In the genomic region with DNA sequence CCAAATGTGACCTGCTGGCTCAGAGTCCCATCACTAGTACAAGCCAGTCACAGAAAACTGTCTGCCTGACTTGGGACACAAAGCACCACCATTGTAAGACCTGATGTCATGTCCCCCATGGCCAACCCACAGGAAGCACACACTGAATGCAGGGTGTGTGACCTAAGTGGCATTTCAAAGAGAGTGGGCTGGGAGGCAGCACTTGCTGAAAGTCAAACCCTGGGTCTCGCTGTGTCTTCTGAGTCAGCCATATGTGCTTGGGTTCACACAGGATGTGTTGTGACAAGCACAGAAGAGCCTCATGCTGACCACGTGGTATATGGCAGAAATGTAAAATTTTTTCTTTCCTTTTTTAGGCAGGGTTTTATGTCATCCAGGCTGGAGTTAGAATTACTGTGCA, we compare ENCODE assay signal across 9 mouse cellular contexts. TPM values are rescaled to one million over a fixed set of nuclear protein-coding genes. Genes with fewer than 3 reads are reported as not detected.
A peak's percentile ranks its signal among the peaks of the same experiment; 100 is the strongest.
DNase-seq lines count a peak whose midpoint lies in the region; ATAC-seq and TF ChIP-seq lines count a peak whose summit lies in the region.
"Had no signal": no experiment of that assay in that cellular context is flagged by ENCODE, and none has a peak within 500 bp of the region (broad histone marks: within the 10 kb centered on the region; RNA-seq: fewer than 3 reads in every experiment).

No protein-coding gene starts in this region.

- DNase-seq in heart, adult 9 months (ENCODE audit: low spot score in 2 of 2), result no peak
- no peak for DNase-seq in midbrain, embryonic 14.5 days
- no peak for DNase-seq in midbrain, postnatal 0 days (ENCODE audit: low spot score)
- DNase-seq in hindbrain, postnatal 0 days (ENCODE audit: low spot score), result no peak
- no peak for DNase-seq in adrenal gland, postnatal 25 days
- DNase-seq in left cerebral cortex, adult 11 months (ENCODE audit: low spot score), result no peak

- H3K4me1 ChIP-seq in heart, embryonic 12.5 days (replicated peaks), result peaks cover 68% of the 10 kb centered on the region
- peaks cover 7% of the 10 kb centered on the region for H3K4me1 ChIP-seq in midbrain, embryonic 14.5 days (ENCODE audit: control insufficient read depth, insufficient read depth, low read length)
- H3K4me1 ChIP-seq in midbrain, postnatal 0 days (ENCODE audit: insufficient read depth, low read length), result no peaks in the 10 kb centered on the region
- 0 out of 2 replicates have a peak, but pooled peaks cover 4% of the 10 kb centered on the region for H3K4me1 ChIP-seq in hindbrain, postnatal 0 days (ENCODE audit: insufficient read depth, low read length)
- H3K4me1 ChIP-seq in stomach, embryonic 15.5 days, result peaks cover 32% of the 10 kb centered on the region

- no peaks in the 10 kb centered on the region for H3K27me3 ChIP-seq in heart, embryonic 12.5 days (replicated peaks)
- no peaks in the 10 kb centered on the region for H3K27me3 ChIP-seq in midbrain, embryonic 14.5 days (ENCODE audit: control insufficient read depth, insufficient read depth, low read length)
- no peaks in the 10 kb centered on the region for H3K27me3 ChIP-seq in midbrain, postnatal 0 days (ENCODE audit: insufficient read depth, low read length)
- no peaks in the 10 kb centered on the region for H3K27me3 ChIP-seq in hindbrain, postnatal 0 days (ENCODE audit: insufficient read depth, low read length)
- no peaks in the 10 kb centered on the region for H3K27me3 ChIP-seq in stomach, embryonic 15.5 days (replicated peaks)

- ATAC-seq in heart, embryonic 12.5 days (ENCODE audit: insufficient number of reproducible peaks, low FRiP score), result no peak
- ATAC-seq in midbrain, embryonic 14.5 days (ENCODE audit: low FRiP score, low TSS enrichment), result no peak
- ATAC-seq in midbrain, postnatal 0 days (ENCODE audit: low FRiP score), result no peak
- ATAC-seq in hindbrain, postnatal 0 days, result no peak
- no peak for ATAC-seq in stomach, embryonic 15.5 days (ENCODE audit: insufficient read depth, low FRiP score, low read depth)

- H3K4me3 ChIP-seq in heart, embryonic 12.5 days, result no peak overlapping the region
- H3K4me3 ChIP-seq in midbrain, embryonic 14.5 days (replicated peaks; ENCODE audit: low read depth, low read length), result no peak overlapping the region
- no peak overlapping the region for H3K4me3 ChIP-seq in midbrain, postnatal 0 days (ENCODE audit: low read depth, low read length)
- H3K4me3 ChIP-seq in hindbrain, postnatal 0 days (ENCODE audit: low read length), result no peak overlapping the region
- no peak overlapping the region for H3K4me3 ChIP-seq in stomach, embryonic 15.5 days (replicated peaks)

- no peak overlapping the region for H3K4me2 ChIP-seq in heart, embryonic 12.5 days
- H3K4me2 ChIP-seq in midbrain, embryonic 14.5 days (ENCODE audit: low read length), result no peak overlapping the region
- no peak overlapping the region for H3K4me2 ChIP-seq in midbrain, postnatal 0 days (ENCODE audit: low read depth, low read length, poor library complexity, severe bottlenecking)
- H3K4me2 ChIP-seq in hindbrain, postnatal 0 days (ENCODE audit: low read depth, low read length), result no peak overlapping the region
- H3K4me2 ChIP-seq in stomach, embryonic 15.5 days, result no peak overlapping the region

- 53% methylated on average over 2 of the region's 2 CpGs for WGBS in heart, embryonic 12.5 days
- 88% methylated on average over 2 of the region's 2 CpGs for WGBS in midbrain, embryonic 14.5 days
- 89% methylated on average over 2 of the region's 2 CpGs for WGBS in midbrain, postnatal 0 days
- 63% methylated on average over 2 of the region's 2 CpGs for WGBS in hindbrain, postnatal 0 days
- WGBS in stomach, embryonic 15.5 days, result 67% methylated on average over 2 of the region's 2 CpGs

- H3K9ac ChIP-seq in heart, embryonic 12.5 days, result 0 out of 2 replicates have a peak overlapping the region, but pooled peaks have one; percentile 13
- H3K9ac ChIP-seq in midbrain, embryonic 14.5 days (replicated peaks; ENCODE audit: low read length), result no peak overlapping the region
- H3K9ac ChIP-seq in midbrain, postnatal 0 days (replicated peaks; ENCODE audit: low read length, poor library complexity, severe bottlenecking), result no peak overlapping the region
- no peak overlapping the region for H3K9ac ChIP-seq in hindbrain, postnatal 0 days (replicated peaks; ENCODE audit: low read length)
- H3K9ac ChIP-seq in stomach, embryonic 15.5 days, result no peak overlapping the region

- TF ChIP-seq CTCF in midbrain, postnatal 0 days (IDR thresholded peaks at IDR 0.05), result no peak
- no peak for TF ChIP-seq CTCF in hindbrain, postnatal 0 days (IDR thresholded peaks at IDR 0.05; ENCODE audit: low read depth)

- H3K36me3 ChIP-seq in heart, embryonic 12.5 days, result no peaks in the 10 kb centered on the region
- H3K36me3 ChIP-seq in midbrain, embryonic 14.5 days (ENCODE audit: control insufficient read depth, insufficient read depth, low read length), result no peaks in the 10 kb centered on the region
- no peaks in the 10 kb centered on the region for H3K36me3 ChIP-seq in midbrain, postnatal 0 days (ENCODE audit: insufficient read depth, low read length)
- H3K36me3 ChIP-seq in hindbrain, postnatal 0 days (ENCODE audit: insufficient read depth, low read length), result no peaks in the 10 kb centered on the region
- no peaks in the 10 kb centered on the region for H3K36me3 ChIP-seq in stomach, embryonic 15.5 days

- no peaks in the 10 kb centered on the region for H3K9me3 ChIP-seq in heart, embryonic 12.5 days (replicated peaks)
- no peaks in the 10 kb centered on the region for H3K9me3 ChIP-seq in midbrain, embryonic 14.5 days (ENCODE audit: control insufficient read depth, low read length)
- no peaks in the 10 kb centered on the region for H3K9me3 ChIP-seq in midbrain, postnatal 0 days (ENCODE audit: low read length)
- H3K9me3 ChIP-seq in hindbrain, postnatal 0 days (ENCODE audit: low read length), result no peaks in the 10 kb centered on the region
- H3K9me3 ChIP-seq in stomach, embryonic 15.5 days, result no peaks in the 10 kb centered on the region
- H3K9me3 ChIP-seq: G1E had no signal

- H3K27ac ChIP-seq in heart, embryonic 12.5 days (ENCODE audit: poor library complexity, severe bottlenecking), result peak overlapping the region; percentile 36; the same call in 1 of the 2 replicates
- 0 out of 2 replicates have a peak overlapping the region, but pooled peaks have one; percentile 5 for H3K27ac ChIP-seq in midbrain, embryonic 14.5 days (replicated peaks; ENCODE audit: low read depth, low read length)
- no peak overlapping the region for H3K27ac ChIP-seq in midbrain, postnatal 0 days (ENCODE audit: low read depth, low read length)
- H3K27ac ChIP-seq in hindbrain, postnatal 0 days, result peak overlapping the region; percentile 8; the same call in 1 of the 2 replicates
- H3K27ac ChIP-seq in stomach, embryonic 15.5 days, result peak overlapping the region; percentile 59

RNA-seq across cellular contexts. Expression of a gene that starts 20.8 kb away (rescaled TPM):
- 34.4 and 36.4 TPM in 2 replicates for polyA plus RNA-seq in heart, embryonic 12.5 days (2016; fragmentation: Nextera tagmentation; extraction: Ambion mirVana)
- 24.7 and 26.4 TPM in 2 replicates for polyA plus RNA-seq in midbrain, embryonic 14.5 days (2014; fragmentation: Nextera tagmentation; extraction: Ambion mirVana)
- total RNA-seq in midbrain, postnatal 0 days (2014; rRNA removed), result 37.3 and 41.1 TPM in 2 replicates
- polyA plus RNA-seq in midbrain, postnatal 0 days (2015; fragmentation: Nextera tagmentation; extraction: Ambion mirVana), result 37.1 and 37.8 TPM in 2 replicates
- total RNA-seq in hindbrain, postnatal 0 days (2014; rRNA removed), result 46.9 and 57.0 TPM in 2 replicates
- polyA plus RNA-seq in hindbrain, postnatal 0 days (2015; fragmentation: Nextera tagmentation; extraction: Ambion mirVana), result 34.4 and 37.0 TPM in 2 replicates
- polyA plus RNA-seq in stomach, embryonic 15.5 days (2015; fragmentation: Nextera tagmentation; extraction: Ambion mirVana), result 40.8 and 44.4 TPM in 2 replicates
- 144 and 210 TPM in 2 replicates for total RNA-seq in adrenal gland, postnatal 25 days (2021)

RNA-seq across cellular contexts. Expression of a gene that starts 28.9 kb away (rescaled TPM):
- polyA plus RNA-seq in heart, embryonic 12.5 days (2016; fragmentation: Nextera tagmentation; extraction: Ambion mirVana), result 21.6 and 22.3 TPM in 2 replicates
- 29.1 and 29.9 TPM in 2 replicates for polyA plus RNA-seq in midbrain, embryonic 14.5 days (2014; fragmentation: Nextera tagmentation; extraction: Ambion mirVana)
- total RNA-seq in midbrain, postnatal 0 days (2014; rRNA removed), result 19.8 and 20.8 TPM in 2 replicates
- polyA plus RNA-seq in midbrain, postnatal 0 days (2015; fragmentation: Nextera tagmentation; extraction: Ambion mirVana), result 27.4 and 29.0 TPM in 2 replicates
- 16.5 and 20.2 TPM in 2 replicates for total RNA-seq in hindbrain, postnatal 0 days (2014; rRNA removed)
- polyA plus RNA-seq in hindbrain, postnatal 0 days (2015; fragmentation: Nextera tagmentation; extraction: Ambion mirVana), result 24.3 and 24.4 TPM in 2 replicates
- polyA plus RNA-seq in stomach, embryonic 15.5 days (2015; fragmentation: Nextera tagmentation; extraction: Ambion mirVana), result 23.3 and 25.3 TPM in 2 replicates
- 33.3 and 38.6 TPM in 2 replicates for total RNA-seq in adrenal gland, postnatal 25 days (2021)

RNA-seq across cellular contexts. Expression of a gene that starts 41.6 kb away (rescaled TPM):
- 0.46 and 0.67 TPM in 2 replicates for polyA plus RNA-seq in heart, embryonic 12.5 days (2016; fragmentation: Nextera tagmentation; extraction: Ambion mirVana)
- polyA plus RNA-seq in midbrain, embryonic 14.5 days (2014; fragmentation: Nextera tagmentation; extraction: Ambion mirVana), result 1.9 and 3.8 TPM in 2 replicates
- total RNA-seq in midbrain, postnatal 0 days (2014; rRNA removed), result 7.2 and 11.5 TPM in 2 replicates
- polyA plus RNA-seq in midbrain, postnatal 0 days (2015; fragmentation: Nextera tagmentation; extraction: Ambion mirVana), result 13.1 and 13.2 TPM in 2 replicates
- 8.0 and 11.7 TPM in 2 replicates for total RNA-seq in hindbrain, postnatal 0 days (2014; rRNA removed)
- polyA plus RNA-seq in hindbrain, postnatal 0 days (2015; fragmentation: Nextera tagmentation; extraction: Ambion mirVana), result 14.2 and 14.6 TPM in 2 replicates
- polyA plus RNA-seq in stomach, embryonic 15.5 days (2015; fragmentation: Nextera tagmentation; extraction: Ambion mirVana), result 4.0 TPM in 2 replicates
- total RNA-seq in adrenal gland, postnatal 25 days (2021), result 1.1 and 2.7 TPM in 2 replicates
- total RNA-seq: G1E had no signal
- polyA plus RNA-seq: G1E had no signal

RNA-seq across cellular contexts. Expression of a gene that starts 44.9 kb away (rescaled TPM):
- polyA plus RNA-seq in heart, embryonic 12.5 days (2016; fragmentation: Nextera tagmentation; extraction: Ambion mirVana), result 0.57 and 0.64 TPM in 2 replicates
- polyA plus RNA-seq in midbrain, embryonic 14.5 days (2014; fragmentation: Nextera tagmentation; extraction: Ambion mirVana), result 0.93 and 1.2 TPM in 2 replicates
- 1.6 and 2.4 TPM in 2 replicates for total RNA-seq in midbrain, postnatal 0 days (2014; rRNA removed)
- polyA plus RNA-seq in midbrain, postnatal 0 days (2015; fragmentation: Nextera tagmentation; extraction: Ambion mirVana), result 2.5 and 2.9 TPM in 2 replicates
- total RNA-seq in hindbrain, postnatal 0 days (2014; rRNA removed), result 0.26 and 1.8 TPM in 2 replicates
- polyA plus RNA-seq in hindbrain, postnatal 0 days (2015; fragmentation: Nextera tagmentation; extraction: Ambion mirVana), result 1.6 and 2.4 TPM in 2 replicates
- 1.7 TPM in 2 replicates for polyA plus RNA-seq in stomach, embryonic 15.5 days (2015; fragmentation: Nextera tagmentation; extraction: Ambion mirVana)
- 14.8 and 16.5 TPM in 2 replicates for total RNA-seq in adrenal gland, postnatal 25 days (2021)

RNA-seq across cellular contexts. Expression of a gene that starts 45.6 kb away (rescaled TPM):
- 23.8 and 25.2 TPM in 2 replicates for polyA plus RNA-seq in heart, embryonic 12.5 days (2016; fragmentation: Nextera tagmentation; extraction: Ambion mirVana)
- 52.4 and 68.6 TPM in 2 replicates for polyA plus RNA-seq in midbrain, embryonic 14.5 days (2014; fragmentation: Nextera tagmentation; extraction: Ambion mirVana)
- total RNA-seq in midbrain, postnatal 0 days (2014; rRNA removed), result 60.5 and 69.6 TPM in 2 replicates
- 49.0 and 59.3 TPM in 2 replicates for polyA plus RNA-seq in midbrain, postnatal 0 days (2015; fragmentation: Nextera tagmentation; extraction: Ambion mirVana)
- 84.3 and 92.0 TPM in 2 replicates for total RNA-seq in hindbrain, postnatal 0 days (2014; rRNA removed)
- polyA plus RNA-seq in hindbrain, postnatal 0 days (2015; fragmentation: Nextera tagmentation; extraction: Ambion mirVana), result 49.1 and 56.0 TPM in 2 replicates
- polyA plus RNA-seq in stomach, embryonic 15.5 days (2015; fragmentation: Nextera tagmentation; extraction: Ambion mirVana), result 34.0 and 37.3 TPM in 2 replicates
- total RNA-seq in adrenal gland, postnatal 25 days (2021), result 22.4 and 29.1 TPM in 2 replicates
